Mouse (Mus musculus) lung, postnatal 0 days (tissue): Measurements from ENCODE around the gene Btg4.

Experiments used
- CTCF ChIP-seq: IDR thresholded peaks from 2 replicates; pipeline ENCODE4 v1.5.1; 2016; ENCODE audit warnings: antibody characterized with exemption, mild to moderate bottlenecking
- EP300 ChIP-seq: IDR thresholded peaks from 2 replicates; pipeline ENCODE4 v1.6.1; 2016; ENCODE audit warnings: antibody characterized with exemption, mild to moderate bottlenecking, control low read depth

DNA sequence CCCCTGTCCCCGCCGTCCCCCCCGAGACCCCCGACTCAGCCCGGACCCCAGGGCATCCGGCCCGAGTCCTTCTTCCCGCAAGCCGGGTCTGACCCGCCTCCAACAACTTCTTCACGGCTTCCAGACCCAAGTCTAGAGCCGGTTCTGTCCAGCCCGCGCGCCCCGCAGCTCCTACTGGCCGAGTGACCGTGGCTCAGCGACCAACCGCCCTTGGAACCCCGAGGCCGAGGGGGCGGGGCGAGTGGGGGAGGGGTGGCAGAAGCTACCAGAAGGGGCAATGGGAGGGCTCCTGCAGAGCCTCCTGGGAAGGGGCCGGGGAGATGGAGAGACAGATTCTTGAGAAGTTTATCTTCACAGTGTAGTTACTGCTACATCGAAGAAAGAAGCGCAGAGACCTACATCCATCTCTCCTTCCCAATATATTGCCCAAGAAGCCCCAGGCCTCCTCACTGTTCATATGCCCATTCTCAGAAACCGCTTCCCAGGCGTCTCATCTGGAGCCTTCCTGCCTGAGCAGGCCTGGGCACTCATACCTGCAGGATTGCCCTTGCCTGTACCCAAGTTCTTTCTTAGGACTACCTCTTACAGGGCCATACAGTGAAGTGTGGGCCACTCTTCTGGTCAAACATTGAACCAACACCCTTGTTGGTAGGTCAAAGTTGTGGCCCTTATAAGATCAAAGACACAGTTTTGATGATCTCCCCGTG, 43.3 kb downstream of the Btg4 start:
- TF ChIP-seq CTCF, result no peak; the same call in 1 of the 2 replicates
- TF ChIP-seq EP300, result no peak
